Mouse (Mus musculus) ES-Bruce4 (cell line): ENCODE measurements at regions not wholly inside any gene's neighbourhood (a gene's known extent, or its start where the extent isn't known, plus 50 kb on each side); places are given as distances from the start of the nearest gene placed in this dataset.

Experiments used
- CTCF ChIP-seq: IDR thresholded peaks from one replicate; pipeline ENCODE4 v1.8.1; 2011; ENCODE audit warnings: low read depth, low read length
- EP300 ChIP-seq: IDR thresholded peaks from 2 replicates; pipeline ENCODE4 v1.6.1; 2011; ENCODE audit warnings: low read depth, low read length; ENCODE audit not compliant: insufficient read depth
- POLR2A ChIP-seq: IDR thresholded peaks from one replicate; pipeline ENCODE4 v1.8.1; 2011; ENCODE audit warnings: low read length; ENCODE audit not compliant: insufficient read depth

GRCm38 (mm10) chr2:139422678-139423077 lies 71.0 kb upstream of the Sptlc3 start:
- TF ChIP-seq POLR2A (no peak), CTCF (no peak), EP300 (no peak)
